Mouse (Mus musculus): ENCODE data around the gene Clcn1. TPM values are rescaled to one million over a fixed set of nuclear protein-coding genes. Genes with fewer than 3 reads are reported as not detected.

Gene Clcn1
- total and polyA plus RNA-seq, 3 experiments = 0.08 to 0.23 TPM; not detected in 1

DNA sequence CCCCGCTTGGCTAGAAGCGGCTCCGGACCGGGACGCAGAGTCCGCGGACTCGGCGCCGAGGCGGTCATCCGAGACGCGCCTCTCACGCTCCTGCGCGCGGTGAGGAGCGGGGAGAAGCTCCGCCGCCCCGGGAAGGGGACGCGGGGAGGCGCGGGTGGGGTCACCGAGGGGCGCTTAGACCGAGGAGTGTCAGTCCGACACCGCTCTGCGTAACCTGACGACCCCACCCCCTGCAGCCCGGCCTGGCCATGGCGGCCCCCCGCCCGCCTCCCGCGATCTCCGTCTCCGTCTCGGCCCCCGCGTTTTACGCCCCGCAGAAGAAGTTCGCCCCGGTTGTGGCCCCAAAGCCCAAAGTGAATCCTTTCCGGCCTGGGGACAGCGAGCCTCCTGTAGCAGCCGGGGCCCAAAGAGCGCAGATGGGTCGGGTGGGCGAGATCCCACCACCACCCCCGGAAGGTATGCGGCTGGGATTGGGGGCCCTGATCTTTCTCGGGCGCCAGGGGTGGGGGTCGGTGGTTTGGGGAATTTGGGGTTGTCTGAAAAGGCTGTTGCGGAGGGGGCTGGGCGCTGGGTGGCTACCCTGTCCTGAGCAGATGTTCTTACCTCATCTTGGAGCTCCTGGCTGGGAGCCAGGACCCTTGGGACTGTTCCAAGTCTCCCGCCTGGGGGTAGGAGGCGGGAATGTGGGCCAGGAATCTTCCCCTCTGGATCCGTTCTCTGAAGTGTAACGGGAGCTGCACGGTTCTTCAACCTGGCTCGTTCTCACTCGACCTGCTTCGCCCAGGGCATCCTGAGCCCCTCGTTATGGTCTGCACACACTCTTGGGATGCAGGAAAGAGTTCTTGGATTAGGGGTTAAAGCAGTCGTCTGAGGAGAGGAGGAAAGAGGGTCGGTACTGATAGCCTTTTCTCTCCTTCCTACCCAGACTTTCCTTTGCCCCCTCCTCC lies 63.8 kb downstream of the Clcn1 start:
- peak; percentile 87 for DNase-seq

DNA sequence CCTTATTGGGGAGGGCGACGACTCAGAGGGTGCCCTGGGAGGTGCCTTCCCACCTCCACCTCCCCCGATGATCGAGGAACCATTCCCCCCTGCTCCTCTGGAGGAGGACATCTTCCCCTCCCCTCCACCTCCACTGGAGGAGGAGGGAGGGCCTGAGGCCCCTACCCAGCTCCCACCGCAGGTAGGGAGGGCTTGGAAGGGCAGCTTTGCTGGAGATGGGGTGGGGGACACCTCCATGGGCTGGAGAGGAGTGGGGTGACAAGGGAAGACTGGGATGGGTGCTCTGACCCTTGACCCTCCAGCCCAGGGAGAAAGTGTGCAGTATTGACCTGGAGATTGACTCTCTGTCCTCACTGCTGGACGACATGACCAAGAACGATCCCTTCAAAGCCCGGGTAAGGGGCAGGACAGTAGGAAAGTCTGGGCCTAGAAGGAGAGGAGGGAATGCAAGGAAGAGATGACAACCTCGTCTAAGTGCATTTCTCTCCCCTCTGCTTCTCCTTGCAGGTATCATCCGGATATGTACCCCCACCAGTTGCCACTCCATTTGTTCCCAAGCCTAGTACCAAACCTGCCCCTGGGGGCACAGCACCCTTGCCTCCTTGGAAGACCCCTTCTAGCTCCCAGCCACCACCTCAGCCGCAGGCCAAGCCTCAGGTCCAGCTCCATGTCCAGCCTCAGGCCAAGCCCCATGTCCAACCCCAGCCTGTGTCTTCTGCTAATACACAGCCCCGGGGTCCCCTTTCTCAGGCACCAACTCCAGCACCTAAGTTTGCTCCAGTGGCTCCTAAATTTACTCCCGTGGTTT lies 64.7 kb downstream of the Clcn1 start:
- DNase-seq = no peak

DNA sequence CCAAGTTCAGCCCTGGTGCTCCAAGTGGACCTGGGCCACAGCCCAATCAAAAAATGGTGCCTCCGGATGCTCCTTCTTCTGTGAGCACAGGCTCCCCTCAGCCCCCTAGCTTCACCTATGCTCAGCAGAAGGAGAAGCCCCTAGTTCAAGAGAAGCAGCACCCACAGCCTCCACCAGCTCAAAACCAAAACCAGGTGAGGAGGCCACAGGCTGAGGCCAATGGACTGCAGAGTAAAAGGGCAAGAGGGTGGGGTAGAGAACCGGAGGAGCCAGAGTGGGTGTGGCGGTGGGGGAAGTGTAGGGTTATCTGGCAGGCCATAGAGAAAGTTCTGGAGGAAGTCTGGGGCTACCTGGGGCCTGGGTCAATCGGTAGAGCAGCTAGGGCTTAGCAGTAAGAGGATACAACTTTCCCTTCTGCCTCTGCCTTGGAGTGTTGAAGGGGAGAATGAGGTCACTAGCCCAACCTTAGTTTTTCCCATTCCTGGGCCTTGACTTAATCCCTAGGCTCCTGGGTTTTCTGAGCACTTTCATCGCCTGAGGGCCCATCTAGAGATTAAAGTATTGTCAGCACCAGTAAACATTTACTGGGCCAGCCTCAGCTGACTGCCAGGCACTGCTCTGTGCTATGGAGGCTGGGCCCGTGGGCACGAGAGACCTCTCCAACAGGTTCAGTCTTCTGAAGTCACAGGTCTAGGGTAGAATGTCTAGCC lies 65.4 kb downstream of the Clcn1 start:
- DNase-seq = no peak

DNA sequence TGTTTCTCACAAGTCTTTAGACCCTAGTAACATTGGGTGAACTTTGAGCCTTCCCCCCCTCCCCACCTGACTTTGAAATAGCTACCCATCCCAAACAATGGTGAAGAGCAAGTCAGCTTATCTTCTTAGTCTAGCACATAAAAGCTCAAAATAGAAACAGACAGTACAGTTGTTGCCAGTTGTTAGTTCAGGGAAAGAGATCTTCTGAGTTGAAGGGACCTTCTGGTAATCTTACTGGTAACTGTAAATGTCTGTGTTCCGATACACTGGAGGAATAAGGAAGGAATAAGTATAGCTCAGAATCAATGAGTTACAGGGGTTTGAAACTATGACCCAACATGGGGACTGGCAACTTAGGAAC lies 66.0 kb downstream of the Clcn1 start:
- DNase-seq = no peak

DNA sequence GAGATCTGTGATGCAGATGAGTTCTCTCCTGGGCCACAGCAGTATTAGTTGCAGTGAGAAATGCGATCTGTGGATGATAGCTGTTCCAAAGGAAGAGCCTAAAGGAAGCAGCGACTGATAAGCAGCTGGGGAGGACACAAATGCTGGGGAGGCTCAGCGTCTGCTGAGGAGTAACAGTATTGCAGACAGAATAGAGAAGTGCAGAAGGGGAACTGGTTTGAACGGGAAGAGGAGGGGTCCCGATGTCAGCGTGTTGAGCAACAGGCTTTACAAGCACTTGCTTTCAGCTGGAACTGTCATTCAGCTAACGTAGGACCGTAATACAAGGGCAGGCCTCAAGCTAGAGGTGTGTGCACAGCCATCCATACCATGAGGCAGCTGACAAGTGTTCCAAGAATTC lies 66.7 kb downstream of the Clcn1 start:
- DNase-seq = no peak

DNA sequence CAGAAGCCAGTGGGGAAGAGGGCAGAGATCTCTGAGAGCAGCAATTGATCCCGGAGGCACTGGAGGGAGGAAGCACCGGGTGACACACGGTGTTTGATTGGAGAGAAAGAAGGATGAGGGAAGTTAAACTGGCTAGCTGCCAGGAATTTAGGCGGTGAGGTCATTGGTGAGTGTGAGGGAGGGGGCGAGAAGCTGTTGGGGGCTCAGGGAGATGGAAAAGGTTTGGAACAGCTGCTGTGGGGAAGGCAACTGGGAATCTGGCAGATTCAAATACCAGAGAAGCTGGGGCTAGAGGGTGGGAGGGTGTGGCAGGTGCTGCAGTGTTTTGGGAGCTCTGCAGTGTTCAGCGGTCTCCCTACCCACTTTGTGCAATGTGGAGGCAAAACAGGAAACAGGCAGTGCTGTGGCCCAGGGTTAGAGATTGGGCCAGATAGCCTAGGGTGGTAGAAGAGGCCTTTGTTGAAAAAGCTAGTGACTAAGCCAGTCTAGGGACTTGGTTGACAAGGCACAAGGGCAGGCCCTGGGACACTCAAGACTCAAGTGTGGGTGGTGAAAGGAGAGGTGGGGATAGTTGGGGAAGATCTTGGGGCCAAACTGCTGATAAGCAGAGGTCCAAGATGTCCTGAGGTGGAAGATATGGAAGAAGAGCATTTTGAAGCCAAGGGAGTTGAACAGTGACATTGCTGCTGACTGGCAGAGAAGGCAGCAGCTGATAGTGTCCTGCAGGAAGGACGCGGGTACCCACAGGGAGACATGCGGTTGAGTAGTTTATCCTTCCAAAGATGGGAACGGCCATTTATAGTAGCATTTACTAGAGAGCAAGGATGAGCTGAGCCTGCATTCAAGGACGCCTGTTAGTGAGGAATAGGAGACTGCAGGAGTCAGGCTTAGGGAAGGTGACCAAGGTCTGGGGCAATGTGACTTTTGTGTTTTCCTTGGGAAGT lies 67.9 kb downstream of the Clcn1 start:
- DNase-seq = peak; percentile 40

DNA sequence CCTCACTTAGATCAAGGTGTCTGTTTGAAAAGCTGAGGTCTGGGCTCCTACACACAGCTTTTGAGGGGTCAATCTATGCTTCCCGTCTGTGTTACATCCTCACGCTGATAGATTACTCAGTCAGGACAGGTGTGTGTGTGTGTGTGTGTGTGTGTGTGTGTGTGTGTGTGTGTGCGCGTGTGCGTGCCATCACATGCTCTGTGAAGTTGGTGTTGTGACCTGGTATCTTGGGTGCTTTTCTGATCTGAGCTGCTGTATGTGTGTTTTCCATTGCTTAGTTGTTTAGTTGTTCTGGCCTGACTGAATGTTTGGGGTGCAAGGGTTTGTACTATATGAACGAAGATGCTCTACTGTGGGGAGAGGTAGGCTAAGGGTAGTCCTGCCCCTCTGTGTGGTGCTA lies 68.9 kb downstream of the Clcn1 start:
- DNase-seq = no peak

DNA sequence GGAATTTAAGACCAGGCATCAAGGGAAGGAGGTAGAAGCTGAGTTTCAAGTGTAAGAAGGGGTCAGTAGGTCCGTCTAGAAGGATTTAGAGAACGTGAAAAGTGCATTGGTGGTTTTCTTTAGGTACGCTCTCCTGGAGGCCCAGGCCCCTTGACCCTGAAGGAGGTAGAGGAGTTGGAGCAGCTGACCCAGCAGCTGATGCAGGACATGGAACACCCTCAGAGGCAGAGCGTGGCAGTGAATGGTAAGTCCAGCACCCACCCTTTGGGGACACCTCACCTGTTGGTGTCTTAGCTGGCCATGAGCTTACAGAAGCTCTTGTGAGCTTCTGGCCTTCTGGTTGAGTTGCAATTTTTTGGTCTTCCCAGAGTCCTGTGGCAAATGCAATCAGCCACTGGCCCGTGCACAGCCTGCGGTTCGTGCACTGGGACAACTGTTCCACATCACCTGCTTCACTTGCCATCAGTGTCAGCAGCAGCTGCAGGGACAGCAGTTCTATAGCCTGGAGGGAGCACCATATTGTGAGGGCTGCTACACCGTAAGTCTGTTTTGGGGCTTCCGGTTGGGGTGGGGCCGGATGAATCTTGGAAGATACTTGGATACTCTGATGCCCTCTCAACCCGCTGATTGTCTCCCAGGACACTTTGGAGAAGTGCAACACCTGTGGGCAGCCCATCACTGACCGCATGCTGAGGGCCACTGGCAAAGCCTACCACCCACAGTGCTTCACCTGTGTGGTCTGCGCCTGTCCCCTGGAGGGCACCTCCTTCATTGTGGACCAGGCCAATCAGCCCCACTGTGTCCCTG lies 69.5 kb downstream of the Clcn1 start:
- no peak for DNase-seq

DNA sequence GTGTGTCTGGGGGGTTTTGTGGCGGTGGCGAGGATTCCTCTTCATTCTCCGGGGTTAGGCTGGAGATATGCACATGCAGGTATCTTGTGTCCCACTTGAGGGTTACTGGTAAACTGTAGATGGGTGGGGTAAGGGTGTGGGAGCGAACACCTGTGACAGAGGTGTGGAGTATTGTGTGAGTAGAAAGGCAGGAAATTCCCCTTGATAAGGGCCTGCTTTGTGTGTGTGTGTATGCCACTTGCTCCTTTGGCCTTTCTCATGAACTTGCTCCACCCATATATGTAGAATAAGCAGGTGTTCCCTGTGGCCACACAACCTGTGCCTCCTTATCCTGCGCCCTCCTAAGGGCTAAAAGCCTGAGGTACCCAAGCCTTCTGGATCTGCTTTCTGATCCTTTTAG lies 70.4 kb downstream of the Clcn1 start:
- DNase-seq = no peak

DNA sequence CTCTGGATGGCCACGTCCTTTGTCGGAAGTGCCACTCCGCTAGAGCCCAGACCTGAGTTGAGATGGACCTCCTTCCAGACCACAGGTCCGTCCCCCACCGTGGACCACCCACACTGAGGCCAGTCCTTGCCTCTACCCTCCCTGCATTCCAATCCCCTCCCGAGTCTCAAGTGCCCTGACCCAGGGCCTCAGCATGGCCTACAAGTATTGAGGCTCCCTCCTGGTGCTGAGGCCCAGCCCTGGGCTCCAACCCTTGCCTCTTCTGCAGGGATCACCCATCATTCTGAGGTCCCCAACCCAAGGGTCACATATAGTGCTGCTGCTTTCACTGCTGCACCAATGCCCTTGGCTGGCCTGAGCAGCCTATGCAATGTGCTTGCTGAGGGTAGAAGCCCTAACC lies 71.4 kb downstream of the Clcn1 start:
- DNase-seq = no peak

DNA sequence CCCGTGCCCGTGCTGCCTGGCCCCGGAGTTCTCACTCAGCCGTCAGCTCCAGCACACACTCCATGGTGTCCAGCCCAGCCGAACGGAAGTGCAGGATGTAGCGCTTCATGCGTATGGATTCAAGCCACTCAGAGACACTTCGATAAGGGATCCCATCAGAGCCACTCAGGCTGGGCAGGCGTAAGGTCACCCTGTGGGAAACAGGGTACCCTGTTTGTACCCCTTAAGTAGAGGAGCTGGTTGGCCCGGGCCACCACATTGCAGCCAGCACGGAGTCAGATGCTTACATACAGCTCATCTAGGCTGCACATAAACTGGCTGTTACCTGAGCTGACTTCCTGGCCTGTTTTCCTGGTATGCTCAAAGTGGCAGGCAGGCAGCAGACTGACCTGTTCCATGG lies 72.4 kb downstream of the Clcn1 start:
- DNase-seq = no peak

DNA sequence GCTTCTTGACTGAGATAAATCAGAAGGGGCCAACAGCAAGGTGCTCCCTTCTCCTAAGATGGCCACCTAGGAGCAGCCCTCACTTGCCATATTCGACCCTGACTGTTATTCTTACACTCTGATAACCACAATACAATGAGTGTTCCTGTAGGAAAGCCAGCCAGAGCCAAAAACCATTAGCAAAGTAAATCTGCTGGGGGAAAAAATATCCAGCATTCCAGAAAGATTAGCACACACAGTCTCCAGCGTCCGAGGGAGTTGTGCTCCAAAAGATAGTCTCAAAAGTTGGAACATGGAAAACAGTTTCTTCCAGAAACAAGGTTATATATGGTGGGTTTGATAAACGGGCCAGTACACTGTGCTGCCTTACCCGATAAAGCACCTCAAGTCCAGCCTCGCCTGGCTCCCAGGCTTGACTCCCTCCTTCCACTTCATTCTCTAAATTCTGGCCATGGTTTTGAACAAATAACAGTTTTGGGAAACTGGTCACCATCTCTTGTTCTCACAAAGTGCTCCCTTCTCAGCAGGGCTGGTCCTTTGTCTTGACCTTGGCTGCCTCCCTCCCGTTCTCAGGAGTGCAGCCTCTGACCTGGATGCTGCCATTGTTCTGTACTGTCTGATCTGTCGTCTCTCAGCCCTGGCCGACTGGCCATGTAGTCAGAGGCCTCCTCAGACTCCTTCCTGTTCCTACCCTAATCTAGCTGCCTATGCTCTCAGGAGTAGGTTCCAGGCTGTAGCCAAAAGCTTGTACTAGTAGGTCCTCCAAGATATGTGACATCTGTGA lies 73.1 kb downstream of the Clcn1 start:
- DNase-seq = no peak

DNA sequence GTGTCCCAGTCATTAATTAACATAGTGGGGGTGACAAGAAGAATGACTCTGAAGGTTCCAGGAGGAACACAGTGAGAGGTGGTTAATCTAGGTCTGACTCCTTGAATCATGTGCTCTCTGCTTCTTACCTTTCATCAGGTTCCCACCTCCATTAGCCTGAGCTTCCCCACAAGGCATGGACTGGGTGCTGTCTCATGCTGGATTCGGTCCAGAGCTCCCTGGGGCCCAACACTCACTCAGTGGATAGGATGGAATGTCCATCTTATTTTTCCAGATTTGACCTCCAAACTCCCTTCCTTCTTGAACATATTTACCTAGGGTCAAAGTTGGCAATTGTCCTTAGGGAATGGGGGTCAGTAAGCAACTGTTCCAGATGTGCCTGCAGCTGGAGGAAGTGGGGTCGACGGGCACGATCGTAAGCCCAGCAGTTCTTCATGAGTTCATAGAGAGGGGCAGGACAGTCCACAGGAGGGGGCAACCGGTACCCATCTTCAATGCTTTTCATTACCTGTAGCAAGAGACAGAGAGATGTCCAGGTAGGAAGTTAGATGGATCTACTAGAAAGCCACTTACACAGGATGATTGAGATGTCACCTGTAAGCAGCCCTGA lies 73.9 kb downstream of the Clcn1 start:
- no peak for DNase-seq

DNA sequence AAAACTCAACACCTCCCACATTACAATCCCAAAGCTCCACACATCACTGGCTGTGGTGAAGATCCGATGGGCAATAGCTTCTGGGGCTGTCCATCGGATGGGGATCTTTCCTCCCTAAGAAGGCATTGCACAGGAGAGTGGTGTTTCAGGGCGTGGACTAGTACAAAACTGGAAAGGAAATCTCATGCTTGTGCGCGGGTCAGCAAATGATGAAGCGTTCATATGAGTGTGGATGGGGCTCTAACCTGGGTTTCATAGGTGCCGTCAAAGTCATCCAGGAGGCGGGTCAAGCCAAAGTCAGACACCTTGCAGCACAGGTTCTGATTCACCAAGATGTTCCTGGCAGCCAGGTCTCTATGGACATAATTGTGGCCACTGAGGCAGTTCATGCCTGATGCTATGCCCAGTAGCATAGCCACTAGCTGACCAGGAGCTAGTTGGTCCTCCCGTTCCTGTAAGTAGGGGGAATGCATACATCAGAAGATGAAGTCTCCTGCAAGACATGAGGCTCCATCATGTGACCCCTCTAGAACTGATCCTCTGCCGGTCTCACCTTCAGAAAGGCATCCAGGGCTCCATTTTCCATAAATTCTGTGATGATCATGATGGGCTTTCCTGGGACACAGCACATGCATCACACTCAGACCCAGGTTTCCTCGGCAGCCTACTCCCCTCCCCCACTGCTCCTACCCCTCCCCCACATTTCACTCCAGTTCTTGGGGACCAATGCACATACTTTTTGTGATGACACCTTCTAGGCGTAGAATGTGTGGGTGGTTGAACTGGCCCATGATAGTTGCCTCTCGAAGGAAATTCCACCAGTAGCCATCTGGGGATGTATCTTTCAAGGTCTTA lies 74.8 kb downstream of the Clcn1 start:
- DNase-seq = no peak

DNA sequence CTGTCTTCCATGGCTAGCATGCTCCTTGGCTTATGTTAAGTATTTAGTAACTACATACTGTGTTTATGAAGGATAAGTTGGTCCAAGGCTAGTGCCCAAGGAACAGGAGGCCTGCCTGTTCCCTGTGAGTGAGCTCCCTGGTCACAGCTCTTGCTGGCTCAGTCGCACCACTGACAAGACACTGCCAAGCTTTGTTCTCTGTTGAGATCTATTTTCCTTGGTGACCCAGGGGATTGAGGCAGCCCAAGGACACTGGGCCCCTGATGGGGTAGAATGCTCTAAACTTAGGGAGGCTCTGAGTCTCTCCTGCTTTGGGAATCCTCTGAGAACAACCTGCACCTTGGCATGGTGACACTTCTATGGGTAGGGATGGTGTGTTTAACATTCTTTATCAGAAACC lies 75.6 kb downstream of the Clcn1 start:
- DNase-seq = no peak

DNA sequence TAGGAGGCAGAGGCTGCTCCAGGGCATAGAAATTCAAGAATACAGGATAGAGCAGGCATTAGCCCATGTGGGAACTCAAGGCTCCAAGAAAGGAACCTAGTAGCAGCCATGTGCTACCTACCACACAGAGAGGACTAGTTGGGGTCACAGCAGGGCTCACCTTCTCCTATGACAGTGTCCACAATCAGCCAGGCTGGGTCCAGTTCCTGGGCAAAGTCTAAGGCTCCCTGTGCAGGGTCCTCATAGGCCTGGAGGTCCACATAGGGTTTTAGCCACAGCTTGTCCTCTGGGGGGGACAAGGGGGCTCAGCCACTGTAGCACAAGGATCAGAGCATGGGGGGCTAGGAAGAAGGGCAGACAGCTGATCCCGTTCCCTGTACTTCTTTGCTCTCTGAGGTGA lies 76.0 kb downstream of the Clcn1 start:
- no peak for DNase-seq

DNA sequence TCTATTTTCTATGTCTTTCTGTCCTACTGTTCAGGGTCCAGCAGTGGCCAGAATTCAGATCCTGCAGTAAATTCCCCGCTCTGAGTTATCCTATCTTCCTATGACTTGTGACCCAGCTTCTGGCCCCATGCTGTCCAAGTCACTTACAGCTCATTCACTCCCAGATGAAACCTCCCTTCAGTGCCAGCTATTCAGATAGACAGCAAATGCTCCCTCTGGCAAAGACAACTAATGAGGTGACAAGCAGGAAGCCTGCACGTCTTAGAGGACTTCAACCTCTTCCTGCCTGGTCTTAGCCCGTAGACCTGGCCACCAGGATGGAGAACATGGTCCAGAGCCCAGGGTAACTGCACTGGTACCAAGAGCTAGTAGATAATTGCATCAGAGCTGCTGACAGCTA lies 76.5 kb downstream of the Clcn1 start:
- DNase-seq = no peak

DNA sequence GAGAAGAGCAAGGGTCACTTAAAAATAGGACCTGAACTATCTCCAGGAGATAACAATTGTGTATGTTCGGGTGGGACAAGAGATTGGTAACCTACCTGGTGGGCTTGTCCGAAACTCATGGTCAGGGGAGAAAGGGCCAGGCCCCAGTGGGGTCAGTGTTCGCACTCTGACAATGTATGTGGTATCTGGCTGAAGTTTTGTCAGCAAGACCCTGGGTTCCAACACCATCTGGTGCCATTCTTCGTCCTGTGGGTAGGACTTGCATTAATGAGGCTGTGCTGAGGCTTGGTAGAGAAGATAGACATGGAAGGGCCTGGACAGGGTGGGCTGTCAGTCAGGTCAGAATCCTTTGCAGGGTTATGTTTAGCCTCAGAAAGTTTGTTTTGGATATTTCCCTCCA lies 77.6 kb downstream of the Clcn1 start:
- no peak for DNase-seq
